Mouse (Mus musculus) telencephalon, adult 2 months (tissue): ENCODE data around the gene Gm35549.
"Not testable (repeated sequence)": the region's sequence is repeated elsewhere in the genome, so short reads cannot be mapped to it uniquely, and the experiment has no call there.

ENCODE experiments used
- DNase-seq: peaks from one replicate; pipeline ENCODE4 v3.0.0-alpha.2; 2011; ENCODE audit warnings: low read depth, low spot score

Gene Gm35549

GRCm38 (mm10) chr9:122843760-122844159 lies at the start of gene Gm35549:
Gm35549 (minus strand) TSS chr9:122844035.
- no peak for DNase-seq

GRCm38 (mm10) chr9:122886372-122887179 lies 42.7 kb upstream of the Gm35549 start:
- peak; percentile 72 for DNase-seq

GRCm38 (mm10) chr9:122885385-122885784 lies 41.5 kb upstream of the Gm35549 start, which contains the start of gene Zkscan7:
Zkscan7 (plus strand) TSS chr9:122885685.
- no peak for DNase-seq

GRCm38 (mm10) chr9:122875145-122875544 lies 31.3 kb upstream of the Gm35549 start:
- no peak for DNase-seq

GRCm38 (mm10) chr9:122874653-122875052 lies 30.8 kb upstream of the Gm35549 start:
- DNase-seq: no peak

GRCm38 (mm10) chr9:122872595-122872994 lies 28.8 kb upstream of the Gm35549 start:
- no peak for DNase-seq

GRCm38 (mm10) chr9:122866192-122866591 lies 22.4 kb upstream of the Gm35549 start:
- no peak for DNase-seq

- peak; percentile 84 for DNase-seq
Observed at GRCm38 (mm10) chr9:122865697-122866166, 21.9 kb upstream of the Gm35549 start, which contains the start of gene Zfp445. Zfp445 (minus strand) TSS chr9:122866006.

- DNase-seq: no peak
Observed at GRCm38 (mm10) chr9:122864848-122865247, 21.0 kb upstream of the Gm35549 start.

- DNase-seq: no peak
Observed at GRCm38 (mm10) chr9:122863731-122864130, 19.9 kb upstream of the Gm35549 start.

- no peak for DNase-seq
Observed at GRCm38 (mm10) chr9:122860752-122861151, 16.9 kb upstream of the Gm35549 start.

- DNase-seq: no peak
Observed at GRCm38 (mm10) chr9:122856716-122857115, 12.9 kb upstream of the Gm35549 start.

- DNase-seq: no peak
Observed at GRCm38 (mm10) chr9:122855617-122856016, 11.8 kb upstream of the Gm35549 start.

GRCm38 (mm10) chr9:122855141-122855540 lies 11.3 kb upstream of the Gm35549 start:
- DNase-seq: not testable (repeated sequence)

GRCm38 (mm10) chr9:122854526-122854925 lies 10.7 kb upstream of the Gm35549 start:
- DNase-seq: no peak

- not testable (repeated sequence) for DNase-seq
Observed at GRCm38 (mm10) chr9:122847811-122848311, 4.0 kb upstream of the Gm35549 start.

GRCm38 (mm10) chr9:122846156-122846555 lies 2.3 kb upstream of the Gm35549 start:
- DNase-seq: peak; percentile 58

GRCm38 (mm10) chr9:122845621-122846020 lies 1.8 kb upstream of the Gm35549 start:
- DNase-seq: no peak

- DNase-seq: no peak
Observed at GRCm38 (mm10) chr9:122837680-122838079, 6.2 kb downstream of the Gm35549 start.

GRCm38 (mm10) chr9:122837216-122837615 lies 6.6 kb downstream of the Gm35549 start:
- DNase-seq: no peak

- DNase-seq: peak; percentile 60
Observed at GRCm38 (mm10) chr9:122836790-122837189, 7.0 kb downstream of the Gm35549 start.

GRCm38 (mm10) chr9:122836126-122836525 lies 7.7 kb downstream of the Gm35549 start:
- no peak for DNase-seq

GRCm38 (mm10) chr9:122829826-122830380 lies 13.9 kb downstream of the Gm35549 start:
- no peak for DNase-seq
